Mouse (Mus musculus): ENCODE data around the gene Abca5. TPM values are rescaled to one million over a fixed set of nuclear protein-coding genes. Genes with fewer than 3 reads are reported as not detected.
A peak's percentile ranks its signal among the peaks of the same experiment; 100 is the strongest.
"Not testable (repeated sequence)": the region's sequence is repeated elsewhere in the genome, so short reads cannot be mapped to it uniquely, and the experiment has no call there.

Gene Abca5
- polyA plus RNA-seq, 1 experiment from 2014 or later = 3.5 TPM

DNA sequence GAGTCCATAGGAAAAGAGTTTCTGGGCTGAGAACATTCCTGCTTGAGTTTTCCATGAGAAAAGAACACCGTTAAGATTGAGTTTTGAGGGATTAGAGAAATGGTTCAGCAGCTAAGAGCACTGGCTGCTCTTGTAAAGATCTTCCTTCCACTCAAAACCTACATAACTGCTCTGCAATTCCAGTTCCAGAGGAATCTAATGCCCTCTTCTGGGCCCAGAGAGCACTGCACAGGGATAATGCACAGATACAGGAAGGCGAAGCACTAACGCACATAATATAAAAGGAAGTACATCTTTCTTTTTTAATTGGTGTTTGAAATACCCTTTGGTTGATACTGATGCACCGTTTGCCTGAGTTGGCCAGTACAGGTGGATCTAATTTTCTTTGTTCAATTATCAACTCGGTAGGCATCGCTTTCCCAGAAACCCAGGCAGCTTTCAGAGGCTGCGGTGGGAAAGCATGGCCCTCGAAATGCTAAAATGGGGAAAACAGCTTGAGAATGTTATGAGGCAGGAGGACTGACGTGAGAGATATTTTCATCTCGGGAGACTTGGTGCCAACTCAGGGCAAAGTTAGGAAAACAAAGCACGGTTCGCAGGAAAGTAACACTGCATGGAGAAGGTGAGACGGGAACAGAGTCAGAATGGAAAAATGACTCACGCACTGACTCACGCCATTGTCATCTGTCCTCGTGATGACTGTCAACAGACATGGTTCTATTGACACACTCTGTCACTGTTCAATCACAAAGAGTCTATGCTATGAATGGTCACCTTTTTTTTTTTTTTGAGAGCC lies 20.4 kb upstream of the Abca5 start:
- H3K4me1 ChIP-seq = no peaks in the 10 kb centered on the region
- WGBS = 74% methylated on average over 16 of the region's 16 CpGs
- H3K36me3 ChIP-seq (replicated peaks) = no peaks in the 10 kb centered on the region
- H3K4me3 ChIP-seq = no peak overlapping the region
- peak; percentile 37 for DNase-seq (ENCODE audit: low spot score)
- peaks cover 5% of the 10 kb centered on the region; the same call in 1 of the 2 replicates for H3K9me3 ChIP-seq
- no peaks in the 10 kb centered on the region for H3K27me3 ChIP-seq (replicated peaks; ENCODE audit: low read depth, poor library complexity, severe bottlenecking)
- H3K27ac ChIP-seq (replicated peaks) = no peak overlapping the region

DNA sequence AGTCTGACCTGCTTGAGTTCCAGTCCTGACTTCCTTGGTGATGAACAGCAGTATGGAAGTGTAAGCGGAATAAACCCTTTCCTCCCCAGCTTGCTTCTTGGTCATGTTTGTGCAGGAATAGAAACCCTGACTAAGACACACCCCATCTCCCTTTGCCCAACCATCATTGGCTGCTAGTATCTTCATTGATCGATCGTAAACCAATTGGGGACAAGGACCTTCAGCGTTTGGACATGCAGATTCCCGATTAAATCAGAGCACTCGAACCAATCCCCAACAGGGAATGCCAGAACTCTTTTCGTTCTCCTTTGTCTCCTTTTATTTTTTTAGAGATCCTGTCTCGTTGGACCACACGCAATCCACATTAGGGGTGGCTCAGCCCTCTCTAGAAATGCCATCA lies 17.6 kb upstream of the Abca5 start:
- not testable (repeated sequence) for H3K27ac ChIP-seq (replicated peaks); H3K27me3 ChIP-seq (replicated peaks; ENCODE audit: low read depth, poor library complexity, severe bottlenecking); DNase-seq (ENCODE audit: low spot score); H3K9me3 ChIP-seq; H3K36me3 ChIP-seq (replicated peaks); H3K4me1 ChIP-seq; H3K4me3 ChIP-seq
- WGBS = 85% methylated on average over 9 of the region's 9 CpGs

DNA sequence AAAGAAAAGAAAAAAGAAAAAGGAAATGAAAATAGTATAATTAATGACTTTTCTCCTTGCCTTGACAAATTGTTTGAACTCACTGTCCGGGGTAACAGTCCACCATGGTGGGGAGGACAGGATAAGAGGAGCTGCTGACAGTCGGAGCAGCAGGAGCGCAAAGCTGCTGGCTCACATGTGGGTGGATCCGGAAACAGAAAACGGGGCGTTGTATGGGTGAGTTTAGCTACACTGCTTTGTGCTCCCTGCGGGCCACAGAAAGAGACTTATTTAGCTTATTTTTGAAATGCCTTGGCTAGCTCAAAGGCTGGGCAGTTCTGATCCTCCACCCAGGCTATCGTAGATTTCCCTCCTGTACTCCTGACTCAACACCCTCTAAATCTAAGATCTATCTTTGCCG lies 16.7 kb upstream of the Abca5 start:
- DNase-seq (ENCODE audit: low spot score) = no peak
- Histone ChIP-seq H3K9me3 (no peaks in the 10 kb centered on the region), H3K4me1 (no peaks in the 10 kb centered on the region), H3K36me3 (replicated peaks) (no peaks in the 10 kb centered on the region), H3K27me3 (replicated peaks; ENCODE audit: low read depth, poor library complexity, severe bottlenecking) (no peaks in the 10 kb centered on the region), H3K27ac (replicated peaks) (no peak overlapping the region), H3K4me3 (no peak overlapping the region)
- 80% methylated on average over 9 of the region's 9 CpGs for WGBS

DNA sequence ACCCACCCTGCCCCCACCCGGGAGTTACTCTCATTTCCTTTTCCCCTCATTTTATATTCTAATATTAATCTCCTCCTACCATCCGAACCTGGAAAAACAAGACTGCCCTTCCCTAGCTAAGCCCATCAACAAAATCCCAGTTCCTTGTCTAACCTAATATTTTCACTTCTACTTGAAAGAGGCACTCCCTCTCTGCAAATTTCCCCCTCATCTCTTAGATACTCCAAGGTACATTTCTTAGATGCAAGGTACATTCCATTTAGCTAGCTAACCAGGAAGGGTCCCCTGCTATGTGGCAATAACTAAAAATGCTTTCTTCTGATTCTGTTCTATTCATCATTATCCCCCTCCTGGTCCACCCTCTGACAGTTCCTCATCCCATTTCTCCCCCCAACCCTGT lies 10.7 kb upstream of the Abca5 start:
- Histone ChIP-seq H3K4me3 (no peak overlapping the region), H3K4me1 (no peaks in the 10 kb centered on the region), H3K27me3 (replicated peaks; ENCODE audit: low read depth, poor library complexity, severe bottlenecking) (no peaks in the 10 kb centered on the region), H3K9me3 (no peaks in the 10 kb centered on the region), H3K27ac (replicated peaks) (no peak overlapping the region), H3K36me3 (replicated peaks) (no peaks in the 10 kb centered on the region)
- WGBS = 80% methylated on average over 2 of the region's 2 CpGs
- no peak for DNase-seq (ENCODE audit: low spot score)

DNA sequence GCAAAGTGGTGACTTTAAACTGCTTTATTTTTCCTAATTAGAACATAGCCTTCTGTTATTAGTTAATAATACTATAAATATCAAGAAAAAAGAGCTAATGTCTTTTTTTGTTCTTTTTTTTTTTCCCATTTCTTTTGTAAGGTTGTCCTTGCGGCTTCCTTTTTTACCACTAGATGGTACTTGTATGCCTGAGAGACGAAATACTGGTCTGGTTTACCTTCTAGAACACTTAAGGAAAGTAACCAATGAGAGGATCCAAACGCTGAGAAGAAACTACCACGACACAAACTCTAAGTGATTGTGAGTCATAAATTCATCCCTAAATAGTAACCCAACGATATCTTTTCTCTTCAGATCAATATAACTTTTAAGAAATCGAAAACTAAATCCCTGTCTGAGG lies 10.3 kb upstream of the Abca5 start:
- H3K9me3 ChIP-seq = no peaks in the 10 kb centered on the region
- H3K27me3 ChIP-seq (replicated peaks; ENCODE audit: low read depth, poor library complexity, severe bottlenecking) = no peaks in the 10 kb centered on the region
- no peaks in the 10 kb centered on the region for H3K4me1 ChIP-seq
- H3K27ac ChIP-seq (replicated peaks) = no peak overlapping the region
- DNase-seq (ENCODE audit: low spot score) = no peak
- no peaks in the 10 kb centered on the region for H3K36me3 ChIP-seq (replicated peaks)
- 71% methylated on average over 6 of the region's 6 CpGs for WGBS
- no peak overlapping the region for H3K4me3 ChIP-seq

DNA sequence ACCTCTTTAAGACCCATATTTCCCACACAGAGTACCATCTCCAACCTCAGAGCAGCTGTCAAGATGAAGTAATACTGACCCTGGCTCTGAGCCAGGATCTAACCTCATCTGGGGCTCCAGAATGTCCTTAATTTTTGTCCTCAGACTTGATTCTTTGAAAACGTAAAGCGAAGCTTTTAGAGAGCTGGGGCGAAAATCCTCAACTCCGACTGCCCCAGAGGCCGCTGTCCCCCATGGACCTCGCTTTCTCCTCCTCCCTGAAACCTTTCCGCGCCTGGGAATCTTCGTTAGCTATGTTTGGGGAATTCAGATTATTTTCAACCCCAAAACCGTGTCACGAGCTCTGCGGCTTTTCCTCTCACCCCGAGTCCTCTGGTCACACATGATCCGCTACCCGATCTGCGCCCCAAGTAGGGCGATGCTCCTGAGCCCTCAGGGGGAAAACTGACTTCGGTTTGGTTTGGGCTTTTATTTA lies 665 bp downstream of the Abca5 start:
- peak overlapping the region; percentile 89 for H3K4me3 ChIP-seq
- peaks cover 45% of the 10 kb centered on the region for H3K27me3 ChIP-seq (replicated peaks; ENCODE audit: low read depth, poor library complexity, severe bottlenecking)
- peaks cover 6% of the 10 kb centered on the region; the same call in 1 of the 2 replicates for H3K4me1 ChIP-seq
- peak overlapping the region; percentile 79 for H3K27ac ChIP-seq (replicated peaks)
- no peak for DNase-seq (ENCODE audit: low spot score)
- whole genome bisulfite sequencing = under 1% methylated on average over 18 of the region's 18 CpGs
- no peaks in the 10 kb centered on the region for H3K36me3 ChIP-seq (replicated peaks)
- H3K9me3 ChIP-seq = no peaks in the 10 kb centered on the region

DNA sequence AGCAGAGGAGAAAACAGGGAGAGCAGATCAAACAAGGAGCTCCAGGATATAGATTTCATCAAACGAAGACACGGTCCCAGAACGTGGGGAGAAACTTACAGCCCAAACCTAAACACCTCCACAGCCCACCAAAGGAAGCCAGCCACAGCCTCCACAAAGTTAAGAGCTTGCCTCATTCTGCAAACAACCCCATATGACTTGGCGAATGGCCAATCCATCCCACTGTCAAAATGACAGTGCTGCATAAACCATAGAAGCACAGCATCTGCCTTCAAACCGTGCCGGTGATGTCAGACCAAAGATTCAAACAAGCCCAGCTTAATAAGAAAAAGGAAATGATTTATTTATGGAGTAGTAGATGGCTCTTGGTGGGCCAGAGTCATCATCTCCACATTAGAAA lies 7.4 kb downstream of the Abca5 start:
- Histone ChIP-seq H3K4me1 (no peaks in the 10 kb centered on the region), H3K4me3 (no peak overlapping the region), H3K9me3 (no peaks in the 10 kb centered on the region), H3K27ac (replicated peaks) (no peak overlapping the region), H3K36me3 (replicated peaks) (no peaks in the 10 kb centered on the region), H3K27me3 (replicated peaks; ENCODE audit: low read depth, poor library complexity, severe bottlenecking) (peaks cover 6% of the 10 kb centered on the region)
- no peak for DNase-seq (ENCODE audit: low spot score)
- WGBS = 93% methylated on average over 6 of the region's 6 CpGs

DNA sequence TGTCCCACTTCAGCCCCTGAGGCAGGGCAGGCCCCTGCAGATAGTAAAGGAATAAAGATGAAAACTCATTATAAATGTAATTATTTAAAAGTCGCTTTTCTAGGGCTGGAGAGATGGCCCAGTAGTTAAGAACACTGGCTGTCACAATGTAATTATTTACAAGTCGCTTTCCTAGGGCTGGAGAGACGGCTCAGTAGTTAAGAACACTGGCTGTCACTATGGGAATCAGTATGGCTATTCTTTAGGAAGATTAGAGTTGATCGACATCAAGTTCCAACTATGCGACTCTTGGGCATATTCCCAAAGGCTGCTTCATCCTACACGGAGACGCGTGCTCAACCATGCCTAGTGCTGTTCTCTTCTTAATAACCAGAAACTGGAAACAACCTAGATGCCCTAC lies 15.2 kb downstream of the Abca5 start:
- Histone ChIP-seq H3K27me3 (replicated peaks; ENCODE audit: low read depth, poor library complexity, severe bottlenecking) (no peaks in the 10 kb centered on the region), H3K36me3 (replicated peaks) (no peaks in the 10 kb centered on the region), H3K4me3 (no peak overlapping the region), H3K9me3 (no peaks in the 10 kb centered on the region), H3K27ac (replicated peaks) (no peak overlapping the region), H3K4me1 (no peaks in the 10 kb centered on the region)
- 72% methylated on average over 8 of the region's 8 CpGs for WGBS
- DNase-seq (ENCODE audit: low spot score) = no peak

DNA sequence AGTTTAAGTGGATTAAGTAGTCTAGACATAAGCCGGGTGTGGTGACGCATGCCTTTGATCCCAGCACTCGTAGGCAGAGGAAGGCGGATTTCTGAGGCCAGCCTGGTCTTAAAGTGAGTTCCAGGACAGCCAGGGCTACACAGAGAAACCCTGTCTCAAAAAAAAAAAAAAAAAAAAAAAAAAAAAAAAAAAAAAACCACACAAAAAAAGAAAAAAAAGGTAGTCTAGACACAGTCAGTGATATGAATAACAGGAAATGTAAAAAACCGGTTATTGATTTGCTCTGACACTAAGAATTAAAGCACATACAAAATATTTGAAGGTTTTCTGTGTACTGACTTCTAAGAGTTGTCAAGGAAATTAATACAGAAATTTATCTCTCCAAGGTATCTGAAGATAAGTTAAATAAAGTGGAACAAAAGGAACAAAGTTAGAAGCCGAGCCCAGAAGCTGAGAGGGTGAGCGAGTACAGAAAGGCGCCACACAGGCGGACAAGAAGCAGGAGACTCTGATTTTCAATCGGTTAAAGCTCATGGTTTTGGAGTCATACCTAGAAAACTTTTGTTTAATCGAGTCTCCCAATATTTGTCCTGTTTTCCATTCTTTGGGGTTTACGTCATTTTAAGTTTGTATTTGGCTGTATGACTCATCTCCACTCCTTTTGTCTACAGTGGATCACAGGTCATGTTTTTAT lies 30.9 kb downstream of the Abca5 start:
- peaks cover 13% of the 10 kb centered on the region for H3K4me1 ChIP-seq
- no peak for DNase-seq (ENCODE audit: low spot score)
- 86% methylated on average over 12 of the region's 12 CpGs for WGBS

DNA sequence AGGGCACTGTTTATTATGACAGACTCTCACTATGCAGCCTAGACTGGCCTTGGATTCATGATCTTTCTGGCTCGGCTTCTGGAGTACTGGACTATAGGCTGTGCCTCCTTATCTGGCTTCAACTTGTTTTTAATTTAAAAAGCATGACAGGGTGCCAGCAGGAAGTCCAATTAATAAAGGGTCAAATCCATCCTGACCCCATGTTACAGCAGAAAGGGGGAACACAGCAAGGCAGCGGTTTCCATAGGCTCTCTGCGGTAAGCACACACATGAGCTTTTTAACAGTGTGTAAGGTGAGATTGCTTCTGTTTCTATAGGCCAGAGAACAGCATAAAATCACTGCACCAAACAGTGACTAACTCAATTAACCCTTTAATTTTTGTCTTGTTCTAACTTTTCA lies 34.1 kb downstream of the Abca5 start:
- peaks cover 13% of the 10 kb centered on the region for H3K4me1 ChIP-seq
- H3K9me3 ChIP-seq = no peaks in the 10 kb centered on the region
- H3K4me3 ChIP-seq = no peak overlapping the region
- peak; percentile 20 for DNase-seq (ENCODE audit: low spot score)
- 29% methylated on average over 3 of the region's 3 CpGs for WGBS
- no peak overlapping the region for H3K27ac ChIP-seq (replicated peaks)
- no peaks in the 10 kb centered on the region for H3K27me3 ChIP-seq (replicated peaks; ENCODE audit: low read depth, poor library complexity, severe bottlenecking)
- no peaks in the 10 kb centered on the region for H3K36me3 ChIP-seq (replicated peaks)

More for the DNA sequence above, 30.9 kb downstream of the Abca5 start:
- H3K27me3 ChIP-seq (replicated peaks; ENCODE audit: low read depth, poor library complexity, severe bottlenecking) = no peaks in the 10 kb centered on the region
- H3K4me3 ChIP-seq = no peak overlapping the region
- no peak overlapping the region for H3K27ac ChIP-seq (replicated peaks)
- H3K36me3 ChIP-seq (replicated peaks) = no peaks in the 10 kb centered on the region
- no peaks in the 10 kb centered on the region for H3K9me3 ChIP-seq

DNA sequence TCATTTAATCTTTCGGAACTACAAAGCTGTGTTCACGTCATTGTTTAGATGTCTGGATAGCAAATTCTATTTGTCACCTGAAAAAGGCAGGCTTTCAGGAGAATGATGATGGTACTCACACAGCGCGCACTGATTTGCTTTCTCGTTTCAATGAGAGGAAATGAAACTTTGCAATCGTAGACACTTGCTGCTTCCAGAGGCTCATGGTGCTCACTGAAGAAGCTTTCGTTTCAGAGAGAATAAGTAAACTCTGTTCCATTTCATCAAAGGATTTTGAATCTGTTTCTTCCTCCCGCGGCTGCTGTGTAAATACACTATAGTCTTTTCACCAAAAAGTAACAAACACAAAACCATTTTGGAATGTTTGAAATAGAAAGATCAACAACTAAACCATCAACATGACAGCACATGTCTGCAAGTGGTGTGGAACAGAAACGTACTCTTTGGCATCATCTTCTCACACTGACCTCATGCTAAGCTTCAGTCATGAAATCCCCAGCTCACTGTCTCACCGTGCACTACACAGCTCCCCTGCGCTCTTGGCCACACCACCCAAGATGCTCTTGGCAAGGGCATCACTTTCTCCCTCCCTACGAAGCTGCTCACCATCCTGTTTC lies 39.5 kb downstream of the Abca5 start:
- 88% methylated on average over 13 of the region's 13 CpGs for WGBS
- no peak for DNase-seq (ENCODE audit: low spot score)

DNA sequence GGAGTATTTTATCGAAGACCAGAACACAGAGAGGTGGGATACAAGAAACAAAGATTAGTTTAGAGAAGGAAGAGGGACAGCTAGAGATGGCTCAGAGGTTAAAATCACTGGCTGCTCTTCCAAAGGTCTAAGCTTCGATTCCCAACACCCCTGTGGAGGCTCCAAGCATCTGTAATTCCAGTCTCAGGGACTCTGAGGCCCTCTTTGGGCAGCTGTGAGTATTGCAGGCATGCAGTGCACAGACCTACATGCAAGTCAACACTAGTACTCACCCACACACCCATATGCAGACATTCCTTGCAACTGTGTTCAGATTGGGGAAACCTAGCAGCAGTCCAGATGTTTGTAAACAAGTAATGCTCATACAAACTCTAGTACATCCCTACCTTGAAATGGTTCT lies 46.9 kb downstream of the Abca5 start:
- Histone ChIP-seq H3K9me3 (no peaks in the 10 kb centered on the region), H3K27me3 (replicated peaks; ENCODE audit: low read depth, poor library complexity, severe bottlenecking) (no peaks in the 10 kb centered on the region), H3K27ac (replicated peaks) (no peak overlapping the region), H3K36me3 (replicated peaks) (no peaks in the 10 kb centered on the region), H3K4me1 (peaks cover 8% of the 10 kb centered on the region), H3K4me3 (no peak overlapping the region)
- 81% methylated on average over 2 of the region's 2 CpGs for WGBS
- DNase-seq (ENCODE audit: low spot score) = no peak

More for the DNA sequence above, 39.5 kb downstream of the Abca5 start:
- peaks cover 4% of the 10 kb centered on the region; the same call in 1 of the 2 replicates for H3K4me1 ChIP-seq
- H3K36me3 ChIP-seq (replicated peaks) = no peaks in the 10 kb centered on the region
- H3K27ac ChIP-seq (replicated peaks) = no peak overlapping the region
- no peaks in the 10 kb centered on the region for H3K27me3 ChIP-seq (replicated peaks; ENCODE audit: low read depth, poor library complexity, severe bottlenecking)
- H3K9me3 ChIP-seq = no peaks in the 10 kb centered on the region
- no peak overlapping the region for H3K4me3 ChIP-seq

Data from embryonic facial prominence, embryonic 10.5 days (tissue).